Mouse (Mus musculus) limb, embryonic 15.5 days (tissue): ENCODE measurements around the gene Adgrg1. TPM values are rescaled to one million over a fixed set of nuclear protein-coding genes. Genes with fewer than 3 reads are reported as not detected.
A peak's percentile ranks its signal among the peaks of the same experiment; 100 is the strongest.

Experiments
- ATAC-seq: fragments of 200-750 bp; cut with Nextera tagmentation; 2 replicates; pipeline ENCODE4 v1.8.0; 2017; ENCODE audit warnings: low read depth, moderate TSS enrichment; ENCODE audit not compliant: insufficient number of reproducible peaks, low FRiP score, low TSS enrichment
- H3K27ac ChIP-seq: fragments of 300-500 bp; sonication (generic); 2 replicates; pipeline ENCODE4 v1.5.1; 2015; ENCODE audit warnings: moderate library complexity, mild to moderate bottlenecking, inconsistent platforms
- H3K27me3 ChIP-seq: fragments of 300-500 bp; sonication (generic); 2 replicates; pipeline ENCODE4 v1.6.1; 2015; ENCODE audit warnings: inconsistent platforms
- H3K36me3 ChIP-seq: fragments of 300-500 bp; sonication (generic); 2 replicates; pipeline ENCODE4 v1.6.1; 2015; ENCODE audit warnings: inconsistent platforms
- H3K4me1 ChIP-seq: fragments of 300-500 bp; sonication (generic); 2 replicates; pipeline ENCODE4 v1.6.1; 2015; ENCODE audit warnings: inconsistent platforms
- H3K4me2 ChIP-seq: fragments of 300-500 bp; sonication (generic); 2 replicates; pipeline ENCODE4 v1.6.1; 2015; ENCODE audit warnings: mild to moderate bottlenecking, inconsistent platforms
- H3K4me3 ChIP-seq: fragments of 300-500 bp; sonication (generic); 2 replicates; pipeline ENCODE4 v1.5.1; 2015; ENCODE audit warnings: mild to moderate bottlenecking, inconsistent platforms
- H3K9ac ChIP-seq: fragments of 300-500 bp; sonication (generic); 2 replicates; pipeline ENCODE4 v1.6.1; 2015; ENCODE audit warnings: inconsistent platforms
- H3K9me3 ChIP-seq: fragments of 300-500 bp; sonication (generic); 2 replicates; pipeline ENCODE4 v1.6.1; 2016; ENCODE audit warnings: inconsistent platforms
- WGBS: fragments of 180-500 bp; shearing (Covaris S2); methylation state at CpG from one replicate; pipeline ENCODE4 v1.1.7; 2015; 5-methylcytosine and 5-hydroxymethylcytosine counted together
- polyA plus RNA-seq: library from polyadenylated mRNA; unstranded; fragments of >200 nt; fragmentation: Nextera tagmentation; extraction: Ambion mirVana; gene quantifications from 2 replicates; pipeline ENCODE4 v1.2.1, GENCODE M21; 2015

Gene Adgrg1
- polyA plus RNA-seq, 1 experiment from 2014 or later = 25.0 TPM

DNA sequence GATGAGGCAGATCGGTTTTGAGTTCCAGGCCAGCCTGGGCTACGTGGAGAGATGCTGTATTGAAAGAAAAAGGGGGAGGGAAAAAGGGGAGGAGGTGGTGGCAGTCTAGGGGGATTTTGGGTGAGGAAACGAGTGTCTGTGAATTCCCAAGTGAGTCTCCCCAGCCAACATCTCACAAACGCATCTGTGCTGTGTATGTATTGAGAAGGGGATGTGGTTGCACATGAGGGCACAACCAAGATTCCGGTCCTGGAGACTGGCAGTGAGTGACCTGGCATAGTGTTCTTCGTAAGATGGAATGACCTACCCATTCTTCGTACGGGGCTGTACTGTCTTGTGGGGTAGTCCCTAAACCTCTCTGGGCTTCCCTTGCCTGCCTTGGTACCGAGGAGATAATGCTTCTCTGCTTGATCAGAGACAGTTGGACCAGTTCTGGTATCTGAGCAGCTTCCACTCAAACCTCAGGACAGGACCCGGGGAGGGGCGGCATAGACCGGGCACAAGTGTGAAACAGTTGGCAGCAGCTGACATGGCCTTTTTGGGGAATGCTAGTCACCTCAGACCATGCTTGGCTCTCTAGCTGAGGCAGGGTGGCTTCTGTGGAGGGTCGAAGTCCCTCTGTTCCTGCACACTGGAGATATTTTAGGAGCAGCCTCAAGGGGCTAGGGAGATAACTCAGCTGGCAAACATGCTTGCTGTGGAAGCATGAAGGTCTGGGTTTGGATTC, 4.2 kb downstream of the Adgrg1 start:
- Histone ChIP-seq H3K27ac (no peak overlapping the region), H3K4me3 (peak overlapping the region; percentile 36), H3K36me3 (no peaks in the 10 kb centered on the region), H3K4me2 (peak overlapping the region; percentile 37), H3K9ac (no peak overlapping the region), H3K27me3 (0 out of 2 replicates have a peak, but pooled peaks cover 4% of the 10 kb centered on the region), H3K9me3 (no peaks in the 10 kb centered on the region), H3K4me1 (peaks cover 33% of the 10 kb centered on the region)
- no peak for ATAC-seq
- WGBS = 67% methylated on average over 13 of the region's 13 CpGs

- H3K27ac ChIP-seq = 0 out of 2 replicates have a peak overlapping the region, but pooled peaks have one; percentile 0
- ATAC-seq = no peak
- no peak overlapping the region for H3K9ac ChIP-seq
- WGBS = 85% methylated on average over 5 of the region's 5 CpGs
- no peak overlapping the region for H3K4me3 ChIP-seq
- no peaks in the 10 kb centered on the region for H3K9me3 ChIP-seq
- H3K4me2 ChIP-seq = no peak overlapping the region
- H3K27me3 ChIP-seq = 0 out of 2 replicates have a peak, but pooled peaks cover 4% of the 10 kb centered on the region
- no peaks in the 10 kb centered on the region for H3K36me3 ChIP-seq
- peaks cover 46% of the 10 kb centered on the region for H3K4me1 ChIP-seq
Measured at GRCm38 (mm10) chr8:94980176-94980575, 5.6 kb downstream of the Adgrg1 start.

DNA sequence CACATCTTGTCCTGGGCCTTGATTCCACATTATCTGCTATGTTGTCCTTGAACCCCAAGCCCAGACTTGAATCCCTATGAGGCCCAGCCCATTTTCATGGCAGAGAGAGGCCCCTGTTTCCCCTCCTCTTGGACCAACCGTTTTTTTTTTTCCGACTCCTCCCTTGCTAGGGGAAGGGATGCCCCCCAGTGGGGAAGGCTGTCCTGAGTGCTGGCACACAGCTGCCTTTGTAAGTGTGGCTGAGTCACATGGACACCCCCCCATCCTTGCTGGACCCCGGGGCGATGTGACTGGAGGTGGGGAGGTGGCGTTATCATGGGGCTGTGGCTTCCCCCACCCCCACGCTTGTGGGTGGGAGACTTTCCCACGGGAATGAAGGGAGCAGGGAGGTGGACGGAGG, 6.4 kb downstream of the Adgrg1 start:
- H3K36me3 ChIP-seq = no peaks in the 10 kb centered on the region
- H3K9me3 ChIP-seq = no peaks in the 10 kb centered on the region
- H3K4me2 ChIP-seq = no peak overlapping the region
- H3K4me1 ChIP-seq = peaks cover 47% of the 10 kb centered on the region
- H3K4me3 ChIP-seq = no peak overlapping the region
- 0 out of 2 replicates have a peak overlapping the region, but pooled peaks have one; percentile 0 for H3K27ac ChIP-seq
- 51% methylated on average over 8 of the region's 8 CpGs for WGBS
- ATAC-seq = no peak
- no peak overlapping the region for H3K9ac ChIP-seq
- 0 out of 2 replicates have a peak, but pooled peaks cover 4% of the 10 kb centered on the region for H3K27me3 ChIP-seq

GRCm38 (mm10) chr8:94981848-94982247, 7.3 kb downstream of the Adgrg1 start:
- Histone ChIP-seq H3K27me3 (0 out of 2 replicates have a peak, but pooled peaks cover 4% of the 10 kb centered on the region), H3K4me1 (peaks cover 45% of the 10 kb centered on the region), H3K36me3 (no peaks in the 10 kb centered on the region), H3K4me2 (no peak overlapping the region), H3K9ac (no peak overlapping the region), H3K27ac (no peak overlapping the region), H3K4me3 (no peak overlapping the region), H3K9me3 (no peaks in the 10 kb centered on the region)
- WGBS = 65% methylated on average over 7 of the region's 7 CpGs
- ATAC-seq = no peak

GRCm38 (mm10) chr8:94983146-94983545, 8.6 kb downstream of the Adgrg1 start:
- ATAC-seq = no peak
- Histone ChIP-seq H3K4me2 (no peak overlapping the region), H3K9me3 (no peaks in the 10 kb centered on the region), H3K27me3 (0 out of 2 replicates have a peak, but pooled peaks cover 2% of the 10 kb centered on the region), H3K9ac (no peak overlapping the region), H3K4me3 (no peak overlapping the region), H3K4me1 (peaks cover 37% of the 10 kb centered on the region), H3K27ac (0 out of 2 replicates have a peak overlapping the region, but pooled peaks have one; percentile 29), H3K36me3 (no peaks in the 10 kb centered on the region)
- 18% methylated on average over 5 of the region's 5 CpGs for WGBS

DNA sequence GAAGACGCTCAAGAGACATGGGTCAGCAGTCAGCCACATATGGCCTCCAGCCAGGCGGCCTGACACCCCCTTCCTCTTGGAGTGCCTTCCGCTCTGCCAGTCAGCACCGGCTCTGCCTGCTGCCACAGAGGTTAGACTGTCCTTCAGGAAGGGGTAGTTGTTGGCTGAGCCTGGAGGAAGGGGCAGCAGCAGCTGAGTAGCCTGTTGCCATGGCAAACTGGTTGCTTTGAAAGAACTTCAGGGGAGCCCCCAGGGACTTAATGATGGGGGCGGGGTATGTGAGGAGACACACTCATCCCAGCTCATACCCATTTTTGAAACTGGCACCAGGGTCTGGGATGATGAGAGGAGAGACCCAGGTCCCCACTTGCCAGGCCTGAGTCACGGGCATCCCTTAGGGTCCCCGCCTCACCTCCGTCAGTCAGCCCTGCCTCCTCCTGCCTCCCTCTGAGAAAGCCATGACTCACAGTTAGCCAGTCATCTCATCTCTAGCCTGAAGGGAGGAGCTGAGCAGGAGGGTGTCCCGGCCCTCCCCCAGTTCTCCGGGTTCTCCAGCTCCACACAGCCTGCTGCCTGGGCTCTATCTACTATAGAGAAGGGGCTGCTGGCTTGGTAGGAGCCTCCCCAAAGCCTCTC, 9.4 kb downstream of the Adgrg1 start:
- no peak overlapping the region for H3K9ac ChIP-seq
- no peak overlapping the region for H3K4me3 ChIP-seq
- peak overlapping the region; percentile 19; the same call in 1 of the 2 replicates for H3K4me2 ChIP-seq
- peaks cover 34% of the 10 kb centered on the region for H3K4me1 ChIP-seq
- ATAC-seq = peak; percentile 52
- no peaks in the 10 kb centered on the region for H3K36me3 ChIP-seq
- no peaks in the 10 kb centered on the region for H3K9me3 ChIP-seq
- 20% methylated on average over 10 of the region's 10 CpGs for WGBS
- H3K27ac ChIP-seq = peak overlapping the region; percentile 29
- H3K27me3 ChIP-seq = no peaks in the 10 kb centered on the region

GRCm38 (mm10) chr8:94985023-94985422, 10.5 kb downstream of the Adgrg1 start:
- no peak for ATAC-seq
- 81% methylated on average over 6 of the region's 6 CpGs for WGBS
- H3K27ac ChIP-seq = no peak overlapping the region
- no peaks in the 10 kb centered on the region for H3K27me3 ChIP-seq
- H3K9ac ChIP-seq = no peak overlapping the region
- H3K36me3 ChIP-seq = no peaks in the 10 kb centered on the region
- no peaks in the 10 kb centered on the region for H3K9me3 ChIP-seq
- no peak overlapping the region for H3K4me3 ChIP-seq
- H3K4me1 ChIP-seq = peaks cover 34% of the 10 kb centered on the region
- H3K4me2 ChIP-seq = no peak overlapping the region

GRCm38 (mm10) chr8:94986676-94987075, 12.1 kb downstream of the Adgrg1 start:
- H3K27me3 ChIP-seq = no peaks in the 10 kb centered on the region
- H3K36me3 ChIP-seq = no peaks in the 10 kb centered on the region
- H3K27ac ChIP-seq = no peak overlapping the region
- no peaks in the 10 kb centered on the region for H3K9me3 ChIP-seq
- no peak overlapping the region for H3K9ac ChIP-seq
- ATAC-seq = no peak
- 46% methylated on average over 5 of the region's 5 CpGs for WGBS
- no peak overlapping the region for H3K4me2 ChIP-seq
- no peak overlapping the region for H3K4me3 ChIP-seq
- H3K4me1 ChIP-seq = peaks cover 42% of the 10 kb centered on the region

DNA sequence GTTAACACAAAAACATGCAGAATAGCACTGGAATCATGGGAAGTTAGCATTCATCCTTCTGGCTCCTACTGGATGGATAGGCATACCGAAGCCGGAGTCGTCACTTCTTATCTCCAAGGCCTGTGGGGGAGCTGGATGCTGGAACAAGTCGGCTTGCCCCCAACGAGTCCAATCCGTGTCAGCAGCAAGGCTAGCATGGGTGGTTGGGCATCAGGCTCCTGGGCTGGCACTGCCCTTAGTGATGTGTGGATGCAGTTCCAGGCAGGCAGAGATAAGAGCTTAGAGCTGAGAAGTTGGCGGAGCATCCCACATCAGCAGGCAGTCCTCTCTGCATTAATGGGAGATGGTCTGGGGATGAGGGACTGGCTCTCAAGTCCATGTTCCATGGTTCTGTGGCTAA, 13.0 kb downstream of the Adgrg1 start:
- no peak overlapping the region for H3K9ac ChIP-seq
- peaks cover 51% of the 10 kb centered on the region for H3K4me1 ChIP-seq
- H3K4me2 ChIP-seq = no peak overlapping the region
- 80% methylated on average over 7 of the region's 7 CpGs for WGBS
- no peaks in the 10 kb centered on the region for H3K9me3 ChIP-seq
- no peak overlapping the region for H3K4me3 ChIP-seq
- H3K36me3 ChIP-seq = no peaks in the 10 kb centered on the region
- no peak overlapping the region for H3K27ac ChIP-seq
- no peak for ATAC-seq
- H3K27me3 ChIP-seq = no peaks in the 10 kb centered on the region

DNA sequence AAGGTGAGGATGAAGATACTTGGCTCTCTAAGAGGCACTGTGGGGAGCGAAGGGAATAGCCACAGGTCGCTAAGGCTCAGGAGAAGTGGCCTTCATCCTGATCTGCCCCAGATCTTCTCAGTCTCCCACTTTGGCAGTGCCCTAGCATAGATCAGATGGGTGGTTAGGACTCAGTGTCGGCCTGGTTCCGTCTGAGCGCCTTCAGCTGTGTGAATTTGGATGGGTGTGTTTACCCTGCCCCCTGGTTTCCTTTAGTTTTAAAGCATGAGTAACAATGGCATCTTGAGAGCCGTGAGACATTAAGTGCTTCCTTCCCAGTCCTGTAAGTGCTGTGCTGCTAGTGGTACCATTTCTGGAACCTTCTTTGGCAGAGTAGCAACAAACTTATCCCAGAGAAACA, 14.1 kb downstream of the Adgrg1 start:
- ATAC-seq = no peak
- Histone ChIP-seq H3K4me1 (peaks cover 50% of the 10 kb centered on the region), H3K27ac (no peak overlapping the region), H3K27me3 (no peaks in the 10 kb centered on the region), H3K9ac (no peak overlapping the region), H3K9me3 (no peaks in the 10 kb centered on the region), H3K36me3 (no peaks in the 10 kb centered on the region), H3K4me2 (no peak overlapping the region), H3K4me3 (no peak overlapping the region)
- 65% methylated on average over 6 of the region's 6 CpGs for WGBS

DNA sequence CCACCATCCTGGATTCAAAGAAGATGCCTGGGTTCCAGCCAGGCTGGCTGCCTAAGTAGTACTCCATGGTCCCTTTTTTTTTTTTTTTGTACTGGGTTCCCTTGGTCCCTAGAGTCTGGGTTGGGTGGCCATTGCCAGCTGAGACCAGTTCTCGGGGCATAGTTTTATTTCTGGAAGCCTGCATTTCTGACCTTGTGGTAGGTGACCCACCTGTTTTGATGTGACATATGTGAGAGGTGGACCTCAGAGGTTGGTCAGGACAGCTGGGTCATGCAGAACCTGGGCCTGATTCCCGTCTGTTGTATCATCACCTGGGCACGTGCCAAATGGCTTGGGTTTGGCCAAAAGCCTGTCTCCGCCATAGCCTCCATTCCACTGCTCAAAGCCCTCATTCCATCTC, 15.2 kb downstream of the Adgrg1 start:
- H3K27me3 ChIP-seq = no peaks in the 10 kb centered on the region
- H3K36me3 ChIP-seq = no peaks in the 10 kb centered on the region
- ATAC-seq = no peak
- no peak overlapping the region for H3K9ac ChIP-seq
- no peak overlapping the region for H3K27ac ChIP-seq
- no peaks in the 10 kb centered on the region for H3K9me3 ChIP-seq
- no peak overlapping the region for H3K4me2 ChIP-seq
- no peak overlapping the region for H3K4me3 ChIP-seq
- 80% methylated on average over 4 of the region's 4 CpGs for WGBS
- peaks cover 50% of the 10 kb centered on the region for H3K4me1 ChIP-seq
